Mouse (Mus musculus): ENCODE measurements at regions not wholly inside any gene's neighbourhood (a gene's known extent, or its start where the extent isn't known, plus 50 kb on each side); places are given as distances from the start of the nearest gene placed in this dataset.

DNA sequence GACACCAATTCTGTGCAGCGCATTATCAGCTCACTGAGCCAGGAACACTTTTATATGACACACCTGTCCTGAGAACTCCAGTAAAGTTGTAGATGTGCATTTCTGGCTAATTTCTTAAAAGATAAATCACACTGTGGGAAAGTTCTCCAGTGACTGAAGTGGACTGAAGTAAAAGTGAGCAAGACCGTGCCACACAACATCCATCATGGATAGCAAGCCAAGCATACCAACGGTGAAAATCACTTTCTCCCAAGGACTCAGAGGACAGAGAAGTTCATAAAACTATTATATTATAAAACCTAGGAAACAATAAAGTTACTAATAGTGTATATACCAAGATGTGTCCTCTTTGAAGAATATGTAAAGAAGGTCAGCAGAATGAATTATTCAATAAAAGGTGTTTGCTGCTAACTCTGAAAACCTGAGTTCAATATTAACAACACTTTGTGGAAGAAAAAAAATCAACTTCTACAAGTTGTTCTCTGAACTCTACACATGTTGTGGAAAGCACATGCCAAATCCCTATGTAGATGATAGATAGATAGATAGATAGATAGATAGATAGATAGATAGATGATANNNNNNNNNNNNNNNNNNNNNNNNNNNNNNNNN lies 298.2 kb upstream of the Igbp1b start:
- TF ChIP-seq TAL1 (IDR thresholded peaks at IDR 0.05; ENCODE audit: low read length) (no peak), GATA1 (IDR thresholded peaks at IDR 0.05; ENCODE audit: low read length) (no peak)
